Mouse (Mus musculus) embryonic fibroblast, embryonic 13.5 days (primary cell): Measurements from ENCODE around the gene Iqca. TPM values are rescaled to one million over a fixed set of nuclear protein-coding genes. Genes with fewer than 3 reads are reported as not detected.

Experiments
- H3K27ac ChIP-seq: 2 replicates; pipeline ENCODE4 v1.5.1; 2012; ENCODE audit warnings: low read length, control low read depth, inconsistent platforms; ENCODE audit not compliant: insufficient read depth
- H3K4me1 ChIP-seq: 2 replicates; pipeline ENCODE4 v1.6.1; 2011; ENCODE audit warnings: low read length; ENCODE audit not compliant: control insufficient read depth, insufficient read depth
- H3K4me3 ChIP-seq: 2 replicates; pipeline ENCODE4 v1.5.1; 2011; ENCODE audit warnings: mild to moderate bottlenecking, control low read depth, low read length; ENCODE audit not compliant: insufficient read depth
- CTCF ChIP-seq: IDR thresholded peaks from 2 replicates; pipeline ENCODE4 v1.5.1; 2011; ENCODE audit warnings: mild to moderate bottlenecking, control low read depth, low read length, moderate library complexity, borderline replicate concordance; ENCODE audit not compliant: insufficient read depth
- POLR2A ChIP-seq: IDR thresholded peaks from 2 replicates; pipeline ENCODE4 v1.6.1; 2011; ENCODE audit warnings: low read depth, mild to moderate bottlenecking, control low read depth, low read length, moderate library complexity
- polyA plus RNA-seq: library from polyadenylated mRNA; stranded (reverse); fragments of >200 nt; gene quantifications from 2 replicates; pipeline ENCODE4 v1.2.4, GENCODE M21; 2011; ENCODE audit warnings: low read depth; ENCODE audit not compliant: missing spikeins, insufficient read length

The Iqca gene
- polyA plus RNA-seq, 1 experiment = not detected

DNA sequence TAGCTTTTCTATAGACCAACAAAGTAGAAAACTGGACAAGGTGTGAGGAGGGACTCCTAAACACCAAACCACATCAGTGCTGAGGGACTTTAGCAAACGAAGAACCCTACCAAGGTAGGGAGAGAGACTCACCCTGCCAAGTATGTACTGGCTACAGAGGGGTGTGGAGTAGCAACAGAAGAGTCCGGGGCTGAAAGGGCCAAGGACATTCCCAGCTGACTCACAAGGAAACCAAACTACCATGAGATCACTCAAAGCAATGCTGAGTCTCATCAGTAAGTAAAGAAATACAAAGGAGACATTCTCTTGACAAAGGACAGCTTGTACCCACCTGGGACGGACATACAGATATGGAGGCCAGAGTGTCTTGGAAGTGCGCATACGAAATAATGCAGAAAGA is 132.9 kb downstream of the Iqca start:
- TF ChIP-seq POLR2A (no peak), CTCF (no peak)
- Histone ChIP-seq H3K4me1 (no peaks in the 10 kb centered on the region), H3K27ac (no peak overlapping the region), H3K4me3 (no peak overlapping the region)

- no peaks in the 10 kb centered on the region for H3K4me1 ChIP-seq
- TF ChIP-seq CTCF (no peak), POLR2A (no peak)
- no peak overlapping the region for H3K27ac ChIP-seq
- no peak overlapping the region for H3K4me3 ChIP-seq
Measured at GRCm38 (mm10) chr1:90018071-90018470, 135.1 kb downstream of the Iqca start.

DNA sequence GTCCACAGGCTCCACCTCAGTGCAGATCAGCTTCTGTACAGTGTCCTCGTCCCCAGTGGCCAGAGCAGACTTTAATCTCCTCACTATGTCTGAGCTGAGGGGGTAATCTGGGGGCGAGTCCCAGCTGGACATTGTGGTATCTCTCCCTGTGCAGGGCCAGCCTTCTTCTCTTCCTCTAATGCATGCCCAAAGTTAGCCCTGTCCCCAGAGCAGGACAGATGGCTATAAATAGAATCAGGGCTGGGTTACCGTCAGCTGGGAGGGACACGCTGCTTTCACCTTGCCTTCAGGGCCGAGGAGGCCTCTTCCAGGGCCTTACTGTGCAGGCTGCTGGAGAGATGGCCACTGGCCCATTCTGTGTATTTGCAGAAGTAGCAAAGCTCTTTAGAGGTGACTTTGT is 138.8 kb downstream of the Iqca start, which contains the start of gene Asb18:
Gene Asb18, minus strand, starts transcription at position 221 of the 400 bp plus-strand sequence.
- no peaks in the 10 kb centered on the region for H3K4me1 ChIP-seq
- no peak within 1 kb of the TSS for H3K27ac ChIP-seq
- no peak within 1 kb of the TSS for H3K4me3 ChIP-seq
- TF ChIP-seq POLR2A = no peak
- no peak for TF ChIP-seq CTCF

DNA sequence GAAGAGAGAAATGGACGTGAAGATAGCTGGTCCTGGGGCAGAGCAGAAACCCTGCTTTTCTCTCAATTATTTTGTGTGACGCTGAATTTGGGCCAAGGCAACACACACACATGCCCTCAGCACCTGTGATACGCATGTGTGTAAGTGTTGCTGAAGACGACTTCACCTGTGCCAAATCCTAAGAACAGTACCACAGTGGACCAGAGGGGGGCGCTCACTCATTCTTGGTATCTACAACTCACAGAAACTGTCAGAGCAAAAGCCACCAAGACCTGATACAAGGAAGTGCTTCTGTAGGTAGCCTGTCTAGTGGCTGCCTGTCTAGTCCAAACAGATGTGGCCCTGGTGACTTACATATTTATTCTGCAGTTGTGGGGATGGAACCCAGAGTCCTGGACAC is 139.9 kb downstream of the Iqca start:
- TF ChIP-seq CTCF (no peak), POLR2A (no peak)
- Histone ChIP-seq H3K4me1 (no peaks in the 10 kb centered on the region), H3K27ac (no peak overlapping the region), H3K4me3 (no peak overlapping the region)

GRCm38 (mm10) chr1:90012850-90013249 is 140.4 kb downstream of the Iqca start:
- Histone ChIP-seq H3K4me1 (no peaks in the 10 kb centered on the region), H3K4me3 (no peak overlapping the region), H3K27ac (no peak overlapping the region)
- TF ChIP-seq POLR2A = no peak
- TF ChIP-seq CTCF = no peak

DNA sequence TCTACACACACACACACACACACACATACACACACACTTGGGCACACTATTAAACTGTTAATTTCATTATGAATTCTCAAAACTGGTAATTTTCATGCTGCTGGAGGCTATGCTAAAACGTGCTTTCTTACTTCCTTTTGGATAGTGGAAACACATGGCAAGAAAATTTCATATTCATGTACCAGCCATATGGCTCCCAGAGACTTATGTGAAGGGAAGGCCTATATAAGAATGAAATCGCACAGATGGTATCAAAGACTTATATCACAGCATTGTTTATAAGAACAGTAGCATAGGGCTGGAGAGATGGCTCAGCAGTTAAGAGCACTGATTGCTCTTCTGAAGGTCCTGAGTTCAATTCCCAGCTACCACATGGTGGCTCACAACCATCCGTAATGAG is 141.0 kb downstream of the Iqca start:
- no peak overlapping the region for H3K4me3 ChIP-seq
- H3K4me1 ChIP-seq = no peaks in the 10 kb centered on the region
- TF ChIP-seq POLR2A = no peak
- no peak for TF ChIP-seq CTCF
- H3K27ac ChIP-seq = no peak overlapping the region

DNA sequence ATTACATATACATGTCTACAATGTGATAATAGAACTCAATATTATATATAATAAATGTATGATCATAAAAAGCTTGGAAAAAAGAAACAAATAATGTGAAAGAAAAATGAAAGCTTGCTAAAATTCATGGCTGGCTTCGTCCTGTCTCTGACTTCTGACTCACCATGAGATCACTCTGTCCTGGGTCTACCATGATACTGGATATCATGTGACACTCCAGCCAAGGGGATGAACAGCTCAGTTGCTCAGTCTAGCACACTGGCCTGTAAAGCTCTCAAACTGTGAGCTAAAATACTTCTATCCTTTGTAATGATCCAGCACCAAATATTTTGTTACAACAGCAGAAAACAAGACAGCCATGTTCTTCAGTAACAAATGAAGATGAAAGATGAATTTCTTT is 143.1 kb downstream of the Iqca start:
- H3K4me1 ChIP-seq = no peaks in the 10 kb centered on the region
- no peak overlapping the region for H3K27ac ChIP-seq
- TF ChIP-seq CTCF (no peak), POLR2A (no peak)
- no peak overlapping the region for H3K4me3 ChIP-seq

- H3K4me3 ChIP-seq = no peak overlapping the region
- H3K27ac ChIP-seq = no peak overlapping the region
- TF ChIP-seq POLR2A (no peak), CTCF (no peak)
- no peaks in the 10 kb centered on the region for H3K4me1 ChIP-seq
Measured at GRCm38 (mm10) chr1:90009188-90009587, 144.0 kb downstream of the Iqca start.

GRCm38 (mm10) chr1:90006666-90007065 is 146.5 kb downstream of the Iqca start:
- no peak overlapping the region for H3K27ac ChIP-seq
- no peaks in the 10 kb centered on the region for H3K4me1 ChIP-seq
- TF ChIP-seq POLR2A = no peak
- TF ChIP-seq CTCF = no peak
- H3K4me3 ChIP-seq = no peak overlapping the region

DNA sequence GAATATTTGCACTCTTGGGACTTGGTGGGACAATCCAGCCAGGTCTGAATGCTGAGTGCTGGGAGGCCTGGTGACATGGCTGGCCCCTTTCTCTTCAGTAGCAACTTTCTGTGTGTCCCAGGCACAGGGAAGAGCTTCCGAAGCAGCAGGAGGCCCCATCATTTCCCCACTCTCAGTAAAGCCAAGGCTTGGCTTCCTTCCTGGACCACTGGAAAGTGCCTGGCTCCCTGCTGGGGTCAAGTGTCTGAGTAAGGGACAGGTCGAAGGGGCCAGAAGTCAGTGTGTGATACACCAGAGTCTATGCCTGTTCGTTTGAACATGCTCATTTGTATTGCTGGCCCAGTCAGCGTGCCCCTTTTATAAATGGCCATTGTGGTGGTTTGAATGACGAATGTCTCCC is 152.2 kb downstream of the Iqca start:
- H3K4me1 ChIP-seq = no peaks in the 10 kb centered on the region
- TF ChIP-seq CTCF (no peak), POLR2A (no peak)
- H3K27ac ChIP-seq = no peak overlapping the region
- H3K4me3 ChIP-seq = no peak overlapping the region

GRCm38 (mm10) chr1:89999858-90000257 is 153.3 kb downstream of the Iqca start:
- TF ChIP-seq POLR2A = no peak
- no peak for TF ChIP-seq CTCF
- Histone ChIP-seq H3K4me1 (no peaks in the 10 kb centered on the region), H3K4me3 (no peak overlapping the region), H3K27ac (no peak overlapping the region)
